Mouse (Mus musculus) testis, adult 2 months (tissue): ENCODE data around the gene Uqcrq. TPM values are rescaled to one million over a fixed set of nuclear protein-coding genes. Genes with fewer than 3 reads are reported as not detected.
A peak's percentile ranks its signal among the peaks of the same experiment; 100 is the strongest.

Experiments used
- H3K27ac ChIP-seq: fragments of 200-500 bp; 2 replicates; pipeline ENCODE4 v1.5.1; 2012; ENCODE audit warnings: low read depth, low read length; ENCODE audit not compliant: control insufficient read depth, insufficient read depth
- H3K27me3 ChIP-seq: fragments of 200-500 bp; 2 replicates; pipeline ENCODE4 v1.6.1; 2012; ENCODE audit warnings: mild to moderate bottlenecking, low read length, moderate library complexity; ENCODE audit not compliant: control insufficient read depth, insufficient read depth
- H3K36me3 ChIP-seq: fragments of 200-500 bp; 2 replicates; pipeline ENCODE4 v1.6.1; 2012; ENCODE audit warnings: mild to moderate bottlenecking, low read length; ENCODE audit not compliant: control insufficient read depth, insufficient read depth
- H3K4me1 ChIP-seq: fragments of 200-500 bp; 2 replicates; pipeline ENCODE4 v1.6.1; 2012; ENCODE audit warnings: low read length; ENCODE audit not compliant: control insufficient read depth, insufficient read depth
- H3K4me3 ChIP-seq: fragments of 200-500 bp; 2 replicates; pipeline ENCODE4 v1.5.1; 2012; ENCODE audit warnings: low read depth, mild to moderate bottlenecking, low read length, moderate library complexity, mixed read lengths; ENCODE audit not compliant: control insufficient read depth
- CTCF ChIP-seq: fragments of 200-500 bp; IDR thresholded peaks from 2 replicates; pipeline ENCODE4 v1.5.1; 2012; ENCODE audit warnings: low read depth, mild to moderate bottlenecking, inconsistent platforms, low read length, moderate library complexity; ENCODE audit not compliant: control insufficient read depth, insufficient read depth, insufficient replicate concordance
- POLR2A ChIP-seq: fragments of 200-500 bp; IDR thresholded peaks from 2 replicates; pipeline ENCODE4 v1.6.1; 2012; ENCODE audit warnings: low read depth, mild to moderate bottlenecking, inconsistent platforms, low read length, moderate library complexity; ENCODE audit not compliant: control insufficient read depth
- polyA plus RNA-seq: library from polyadenylated mRNA; depleted of rRNA; stranded (reverse); fragments of >200 nt; gene quantifications from 2 replicates; pipeline ENCODE4 v1.2.3, GENCODE M21; 2012

The Uqcrq gene
- polyA plus RNA-seq, 1 experiment: 969 TPM

DNA sequence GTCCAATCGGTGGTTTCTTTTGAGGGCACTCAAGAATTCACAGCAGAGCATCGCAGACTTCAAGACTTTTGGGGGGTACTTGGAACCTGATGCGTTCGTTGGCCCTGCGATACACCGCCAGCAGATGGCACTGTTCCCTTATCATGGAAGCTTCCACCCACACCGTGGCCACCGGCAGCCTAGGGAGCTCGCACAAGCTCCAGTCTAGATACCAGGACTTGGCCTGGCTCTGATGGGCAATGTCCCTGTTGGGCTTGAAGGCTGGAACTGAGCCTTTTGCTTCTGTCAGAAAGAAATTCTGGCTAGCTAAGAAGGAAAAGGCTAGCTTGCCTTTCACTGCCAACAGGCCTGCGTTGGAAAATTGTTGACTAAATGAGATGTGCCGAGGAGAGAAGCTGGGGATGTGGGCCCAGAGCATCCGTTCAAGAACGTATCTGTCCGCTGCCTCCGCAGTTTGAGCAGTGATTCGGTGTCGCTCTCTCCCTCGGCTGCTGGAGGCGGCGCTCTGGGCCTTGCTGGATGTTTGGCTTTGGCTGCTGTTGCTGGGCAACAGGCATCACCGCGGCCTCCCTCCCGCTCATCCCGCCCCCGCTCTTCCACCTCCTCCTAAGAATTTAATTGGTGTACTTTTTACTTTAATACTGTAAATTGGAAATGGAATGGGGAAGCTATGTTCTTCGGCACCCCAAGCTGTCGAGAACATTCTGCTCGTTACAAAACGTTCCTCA, 39.5 kb upstream of the Uqcrq start, which contains the start of gene Gm9837:
Gene Gm9837 (minus strand): TSS at position 512 of the 728 bp plus-strand sequence.
- peak within 1 kb of the TSS; percentile 34; the same call in 1 of the 2 replicates for H3K27ac ChIP-seq
- H3K36me3 ChIP-seq: no peaks in the 10 kb centered on the region
- H3K27me3 ChIP-seq: no peaks in the 10 kb centered on the region
- peak within 1 kb of the TSS; percentile 83 for H3K4me3 ChIP-seq
- H3K4me1 ChIP-seq: peaks cover 14% of the 10 kb centered on the region
- TF ChIP-seq POLR2A (peak; percentile 40; the same call in 1 of the 2 replicates), CTCF (peak; percentile 93; the same call in 1 of the 2 replicates)

GRCm38 (mm10) chr11:53469294-53469967, 38.8 kb upstream of the Uqcrq start:
- no peak for TF ChIP-seq POLR2A
- no peak for TF ChIP-seq CTCF
- no peak overlapping the region for H3K27ac ChIP-seq
- H3K36me3 ChIP-seq: no peaks in the 10 kb centered on the region
- no peaks in the 10 kb centered on the region for H3K27me3 ChIP-seq
- H3K4me3 ChIP-seq: peak overlapping the region; percentile 83
- H3K4me1 ChIP-seq: peaks cover 14% of the 10 kb centered on the region

DNA sequence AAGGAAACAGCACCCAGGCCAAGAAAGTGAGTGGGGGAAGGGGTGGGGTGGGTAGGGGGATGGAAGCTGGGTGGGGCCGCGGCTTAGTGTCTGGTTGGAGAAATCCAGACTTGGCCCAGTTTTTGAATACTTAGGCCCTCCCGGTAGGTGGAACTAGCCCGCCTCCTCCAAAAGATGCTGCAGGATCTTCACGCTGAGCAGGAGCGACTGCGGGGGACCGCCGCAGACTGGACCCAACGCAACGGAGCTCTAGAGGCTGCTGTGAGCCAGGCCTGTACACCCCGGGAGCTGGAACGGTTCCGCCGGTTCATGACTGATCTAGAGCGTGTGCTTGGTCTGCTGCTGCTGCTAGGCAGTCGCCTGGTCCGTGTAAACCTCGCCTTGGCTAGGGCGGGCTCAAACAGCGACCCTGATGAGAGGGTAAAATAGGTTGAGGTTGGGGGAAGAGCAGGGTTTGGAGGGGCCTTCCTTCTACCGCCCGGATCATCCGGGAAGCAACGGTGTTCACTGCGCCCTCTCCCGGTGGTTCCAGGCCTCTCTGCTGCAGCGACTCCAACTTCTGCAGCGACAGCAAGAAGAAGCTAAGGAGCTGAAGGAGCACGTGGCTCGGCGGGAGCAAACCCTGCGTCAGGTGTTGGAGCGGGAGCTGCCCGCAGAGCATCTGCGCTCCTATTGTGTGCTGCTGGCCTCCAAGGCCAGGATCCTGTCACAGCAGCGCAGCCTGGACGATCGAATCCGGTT, 35.8 kb upstream of the Uqcrq start:
- Histone ChIP-seq H3K27ac (no peak overlapping the region), H3K4me1 (peaks cover 28% of the 10 kb centered on the region), H3K27me3 (peaks cover 2% of the 10 kb centered on the region; the same call in 1 of the 2 replicates), H3K36me3 (no peaks in the 10 kb centered on the region), H3K4me3 (peak overlapping the region; percentile 52)
- TF ChIP-seq POLR2A (no peak; the same call in 1 of the 2 replicates), CTCF (peak; percentile 69; the same call in 1 of the 2 replicates)

- no peak overlapping the region for H3K27ac ChIP-seq
- no peaks in the 10 kb centered on the region for H3K36me3 ChIP-seq
- H3K27me3 ChIP-seq: peaks cover 2% of the 10 kb centered on the region; the same call in 1 of the 2 replicates
Measured at GRCm38 (mm10) chr11:53463551-53464424, 33.2 kb upstream of the Uqcrq start.

GRCm38 (mm10) chr11:53461727-53462126, 31.1 kb upstream of the Uqcrq start:
- H3K27ac ChIP-seq: no peak overlapping the region
- H3K36me3 ChIP-seq: no peaks in the 10 kb centered on the region
- peaks cover 2% of the 10 kb centered on the region; the same call in 1 of the 2 replicates for H3K27me3 ChIP-seq
- TF ChIP-seq CTCF (no peak), POLR2A (no peak)
- no peak overlapping the region for H3K4me3 ChIP-seq
- H3K4me1 ChIP-seq: peaks cover 20% of the 10 kb centered on the region

More at GRCm38 (mm10) chr11:53463551-53464424, 33.2 kb upstream of the Uqcrq start:
- Histone ChIP-seq H3K4me3 (peak overlapping the region; percentile 49), H3K4me1 (peaks cover 16% of the 10 kb centered on the region)
- no peak; the same call in 1 of the 2 replicates for TF ChIP-seq POLR2A
- no peak for TF ChIP-seq CTCF

- TF ChIP-seq POLR2A: no peak
- TF ChIP-seq CTCF: no peak
- peaks cover 2% of the 10 kb centered on the region; the same call in 1 of the 2 replicates for H3K27me3 ChIP-seq
- no peaks in the 10 kb centered on the region for H3K36me3 ChIP-seq
- H3K4me3 ChIP-seq: no peak overlapping the region
- peaks cover 18% of the 10 kb centered on the region for H3K4me1 ChIP-seq
- H3K27ac ChIP-seq: no peak overlapping the region
Measured at GRCm38 (mm10) chr11:53460192-53460591, 29.6 kb upstream of the Uqcrq start.
